Mouse (Mus musculus): ENCODE data around the gene Fam102b. TPM values are rescaled to one million over a fixed set of nuclear protein-coding genes. Genes with fewer than 3 reads are reported as not detected.
A peak's percentile ranks its signal among the peaks of the same experiment; 100 is the strongest.

Gene Fam102b
- polyA plus RNA-seq, 1 experiment from 2014 or later: 12.6 TPM

- WGBS: 85% methylated on average over 11 of the region's 11 CpGs
- no peaks in the 10 kb centered on the region for H3K27me3 ChIP-seq (replicated peaks; ENCODE audit: control insufficient read depth, insufficient read depth, low read length)
- H3K4me1 ChIP-seq (ENCODE audit: control insufficient read depth, insufficient read depth, low read depth, low read length): no peaks in the 10 kb centered on the region
Observed at GRCm38 (mm10) chr3:108997284-108997683, 30.1 kb downstream of the Fam102b start.

GRCm38 (mm10) chr3:108995379-108995778 lies 32.0 kb downstream of the Fam102b start:
- H3K27me3 ChIP-seq (replicated peaks; ENCODE audit: control insufficient read depth, insufficient read depth, low read length): no peaks in the 10 kb centered on the region
- WGBS: 86% methylated on average over 2 of the region's 2 CpGs
- H3K4me3 ChIP-seq (ENCODE audit: low read length): no peak overlapping the region
- no peak overlapping the region for H3K27ac ChIP-seq (ENCODE audit: low read depth, low read length)
- H3K36me3 ChIP-seq (ENCODE audit: control insufficient read depth, insufficient read depth, low read length): peaks cover 11% of the 10 kb centered on the region
- no peak overlapping the region for H3K9ac ChIP-seq (ENCODE audit: low read depth, low read length)
- H3K4me2 ChIP-seq (ENCODE audit: low read length): no peak overlapping the region
- H3K9me3 ChIP-seq (ENCODE audit: control insufficient read depth, low read length): no peaks in the 10 kb centered on the region
- ATAC-seq: no peak
- no peaks in the 10 kb centered on the region for H3K4me1 ChIP-seq (ENCODE audit: control insufficient read depth, insufficient read depth, low read depth, low read length)

More at GRCm38 (mm10) chr3:108997284-108997683, 30.1 kb downstream of the Fam102b start:
- no peak overlapping the region for H3K4me2 ChIP-seq (ENCODE audit: low read length)
- H3K36me3 ChIP-seq (ENCODE audit: control insufficient read depth, insufficient read depth, low read length): peaks cover 7% of the 10 kb centered on the region
- H3K27ac ChIP-seq (ENCODE audit: low read depth, low read length): no peak overlapping the region
- no peak for ATAC-seq
- H3K9ac ChIP-seq (ENCODE audit: low read depth, low read length): no peak overlapping the region
- H3K9me3 ChIP-seq (ENCODE audit: control insufficient read depth, low read length): no peaks in the 10 kb centered on the region
- no peak overlapping the region for H3K4me3 ChIP-seq (ENCODE audit: low read length)

DNA sequence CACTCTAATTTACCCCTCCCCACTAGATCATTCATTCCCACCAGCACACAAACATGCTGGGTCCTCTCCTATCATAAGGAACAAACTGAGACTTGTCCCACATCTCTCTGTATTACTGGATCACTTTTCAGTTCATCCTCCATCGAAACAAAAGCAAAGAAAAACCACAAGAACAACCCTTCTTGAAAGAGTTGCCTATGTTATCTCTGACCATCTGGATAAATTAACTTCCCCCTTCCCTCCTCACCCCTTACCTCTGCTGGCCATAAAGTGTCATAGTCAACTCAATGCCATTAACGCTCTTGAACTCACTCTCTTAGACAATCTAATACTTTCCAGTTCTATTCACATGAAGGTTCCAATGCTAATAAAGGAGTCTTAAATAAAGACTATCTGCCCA lies 32.9 kb downstream of the Fam102b start:
- no peak overlapping the region for H3K4me3 ChIP-seq (ENCODE audit: low read length)
- no peak for ATAC-seq
- H3K9me3 ChIP-seq (ENCODE audit: control insufficient read depth, low read length): no peaks in the 10 kb centered on the region
- no peak overlapping the region for H3K9ac ChIP-seq (ENCODE audit: low read depth, low read length)
- no peaks in the 10 kb centered on the region for H3K4me1 ChIP-seq (ENCODE audit: control insufficient read depth, insufficient read depth, low read depth, low read length)
- H3K27ac ChIP-seq (ENCODE audit: low read depth, low read length): no peak overlapping the region
- H3K27me3 ChIP-seq (replicated peaks; ENCODE audit: control insufficient read depth, insufficient read depth, low read length): no peaks in the 10 kb centered on the region
- no peak overlapping the region for H3K4me2 ChIP-seq (ENCODE audit: low read length)
- 97% methylated on average over 2 of the region's 2 CpGs for WGBS
- peaks cover 15% of the 10 kb centered on the region for H3K36me3 ChIP-seq (ENCODE audit: control insufficient read depth, insufficient read depth, low read length)

DNA sequence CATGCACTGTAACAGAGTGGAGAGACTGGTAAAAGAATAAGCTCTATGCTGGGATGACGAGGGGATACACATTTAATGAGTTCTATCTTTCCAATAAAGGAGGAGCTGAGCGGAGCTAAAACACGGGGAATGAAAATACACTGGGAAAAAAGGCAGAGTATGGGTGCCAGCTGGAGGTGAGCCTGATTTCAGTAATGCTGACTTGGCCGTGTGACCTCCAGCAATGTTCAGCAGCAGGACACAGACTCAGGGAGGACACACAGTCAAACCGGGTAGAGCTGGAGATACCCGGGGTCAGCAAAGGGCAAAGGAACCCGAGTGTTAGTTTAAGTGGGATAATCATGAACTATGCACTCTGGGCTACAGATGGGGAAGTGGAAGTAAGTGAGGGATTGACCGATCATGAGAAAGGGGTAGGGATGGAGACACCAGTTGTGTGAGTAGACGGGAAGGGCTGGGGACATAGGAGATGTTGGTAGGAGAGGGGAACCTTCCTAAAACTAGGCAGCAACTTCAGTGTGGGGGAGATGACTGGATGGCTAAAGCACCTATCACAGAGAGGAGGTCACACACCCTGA lies 37.3 kb downstream of the Fam102b start:
- Histone ChIP-seq H3K4me1 (ENCODE audit: control insufficient read depth, insufficient read depth, low read depth, low read length) (peaks cover 3% of the 10 kb centered on the region), H3K4me3 (ENCODE audit: low read length) (no peak overlapping the region), H3K9ac (ENCODE audit: low read depth, low read length) (no peak overlapping the region), H3K27me3 (replicated peaks; ENCODE audit: control insufficient read depth, insufficient read depth, low read length) (no peaks in the 10 kb centered on the region), H3K4me2 (ENCODE audit: low read length) (no peak overlapping the region), H3K9me3 (ENCODE audit: control insufficient read depth, low read length) (no peaks in the 10 kb centered on the region), H3K27ac (ENCODE audit: low read depth, low read length) (no peak overlapping the region), H3K36me3 (ENCODE audit: control insufficient read depth, insufficient read depth, low read length) (peaks cover 15% of the 10 kb centered on the region)
- no peak for ATAC-seq
- WGBS: 83% methylated on average over 9 of the region's 9 CpGs

DNA sequence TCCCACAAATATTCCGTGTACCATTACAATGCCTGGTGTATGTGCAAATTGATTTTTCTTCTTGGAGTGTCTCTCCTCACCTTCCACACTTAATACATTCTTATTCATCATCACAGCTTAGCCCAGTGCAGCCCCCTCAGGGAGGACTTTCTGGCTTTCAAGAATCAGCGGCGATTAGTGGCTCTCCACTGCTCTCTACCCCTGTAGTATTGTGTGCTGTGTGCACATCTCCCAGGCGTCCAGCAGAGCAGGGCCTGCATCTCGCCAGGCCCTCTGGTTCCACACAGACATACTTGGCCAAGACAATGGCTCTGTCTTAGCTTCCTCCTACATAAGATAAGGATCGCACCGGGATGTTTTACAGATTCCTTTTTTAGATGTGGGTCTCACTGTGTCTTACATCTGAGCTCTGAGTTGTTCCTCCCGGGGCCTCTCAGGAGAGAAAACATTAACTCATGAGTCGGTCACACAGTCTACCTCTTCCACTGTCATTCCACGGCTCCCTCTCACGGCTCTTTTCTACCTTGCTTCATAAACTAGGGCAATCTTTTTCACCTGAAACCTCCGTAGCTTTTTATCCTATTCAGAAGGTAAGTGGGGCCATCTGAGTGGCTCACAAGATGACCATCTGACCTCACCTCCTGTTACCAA lies 40.3 kb downstream of the Fam102b start:
- no peak overlapping the region for H3K9ac ChIP-seq (ENCODE audit: low read depth, low read length)
- ATAC-seq: peak; percentile 67
- peak overlapping the region; percentile 51 for H3K27ac ChIP-seq (ENCODE audit: low read depth, low read length)
- no peak overlapping the region for H3K4me2 ChIP-seq (ENCODE audit: low read length)
- no peak overlapping the region for H3K4me3 ChIP-seq (ENCODE audit: low read length)
- H3K9me3 ChIP-seq (ENCODE audit: control insufficient read depth, low read length): no peaks in the 10 kb centered on the region
- peaks cover 13% of the 10 kb centered on the region for H3K36me3 ChIP-seq (ENCODE audit: control insufficient read depth, insufficient read depth, low read length)
- no peaks in the 10 kb centered on the region for H3K27me3 ChIP-seq (replicated peaks; ENCODE audit: control insufficient read depth, insufficient read depth, low read length)
- peaks cover 3% of the 10 kb centered on the region for H3K4me1 ChIP-seq (ENCODE audit: control insufficient read depth, insufficient read depth, low read depth, low read length)
- 46% methylated on average over 12 of the region's 12 CpGs for WGBS

GRCm38 (mm10) chr3:108986534-108986933 lies 40.9 kb downstream of the Fam102b start:
- Histone ChIP-seq H3K9me3 (ENCODE audit: control insufficient read depth, low read length) (no peaks in the 10 kb centered on the region), H3K4me2 (ENCODE audit: low read length) (no peak overlapping the region), H3K4me1 (ENCODE audit: control insufficient read depth, insufficient read depth, low read depth, low read length) (peaks cover 3% of the 10 kb centered on the region), H3K9ac (ENCODE audit: low read depth, low read length) (no peak overlapping the region), H3K36me3 (ENCODE audit: control insufficient read depth, insufficient read depth, low read length) (peaks cover 13% of the 10 kb centered on the region), H3K27ac (ENCODE audit: low read depth, low read length) (peak overlapping the region; percentile 25; the same call in 1 of the 2 replicates), H3K4me3 (ENCODE audit: low read length) (no peak overlapping the region), H3K27me3 (replicated peaks; ENCODE audit: control insufficient read depth, insufficient read depth, low read length) (no peaks in the 10 kb centered on the region)
- 83% methylated on average over 1 of the region's 1 CpGs for WGBS
- ATAC-seq: peak; percentile 65; the same call in 1 of the 2 replicates

DNA sequence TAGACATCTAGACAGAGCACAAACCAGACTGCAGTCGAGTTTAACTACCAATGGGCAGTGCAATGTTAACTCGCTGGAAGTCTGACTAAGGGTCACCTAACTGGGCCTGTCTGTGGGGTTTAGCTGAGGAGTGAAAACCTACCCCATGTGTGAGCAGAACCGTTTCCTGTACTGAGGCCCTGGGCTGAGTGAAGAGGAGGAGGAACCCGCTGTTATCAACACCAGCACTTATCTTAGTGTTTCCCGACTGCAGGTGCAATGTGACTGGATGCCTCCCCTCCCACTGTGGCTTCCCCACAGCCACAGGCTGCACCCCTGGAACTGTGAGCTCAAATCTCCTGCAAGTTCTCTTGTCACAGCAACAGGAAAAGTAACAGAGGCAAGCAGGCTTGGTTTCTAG lies 43.4 kb downstream of the Fam102b start:
- ATAC-seq: no peak
- peaks cover 14% of the 10 kb centered on the region for H3K36me3 ChIP-seq (ENCODE audit: control insufficient read depth, insufficient read depth, low read length)

GRCm38 (mm10) chr3:108981946-108982345 lies 45.5 kb downstream of the Fam102b start:
- no peak overlapping the region for H3K27ac ChIP-seq (ENCODE audit: low read depth, low read length)
- no peak for ATAC-seq
- no peak overlapping the region for H3K9ac ChIP-seq (ENCODE audit: low read depth, low read length)
- no peak overlapping the region for H3K4me3 ChIP-seq (ENCODE audit: low read length)
- peaks cover 34% of the 10 kb centered on the region for H3K36me3 ChIP-seq (ENCODE audit: control insufficient read depth, insufficient read depth, low read length)
- H3K9me3 ChIP-seq (ENCODE audit: control insufficient read depth, low read length): 0 out of 2 replicates have a peak, but pooled peaks cover 2% of the 10 kb centered on the region
- no peaks in the 10 kb centered on the region for H3K27me3 ChIP-seq (replicated peaks; ENCODE audit: control insufficient read depth, insufficient read depth, low read length)
- 82% methylated on average over 6 of the region's 6 CpGs for WGBS
- no peak overlapping the region for H3K4me2 ChIP-seq (ENCODE audit: low read length)
- peaks cover 3% of the 10 kb centered on the region for H3K4me1 ChIP-seq (ENCODE audit: control insufficient read depth, insufficient read depth, low read depth, low read length)

More for the DNA sequence above, 43.4 kb downstream of the Fam102b start:
- Histone ChIP-seq H3K27me3 (replicated peaks; ENCODE audit: control insufficient read depth, insufficient read depth, low read length) (no peaks in the 10 kb centered on the region), H3K9me3 (ENCODE audit: control insufficient read depth, low read length) (no peaks in the 10 kb centered on the region), H3K4me1 (ENCODE audit: control insufficient read depth, insufficient read depth, low read depth, low read length) (peaks cover 3% of the 10 kb centered on the region), H3K4me2 (ENCODE audit: low read length) (no peak overlapping the region), H3K4me3 (ENCODE audit: low read length) (no peak overlapping the region), H3K9ac (ENCODE audit: low read depth, low read length) (no peak overlapping the region), H3K27ac (ENCODE audit: low read depth, low read length) (no peak overlapping the region)
- 92% methylated on average over 5 of the region's 5 CpGs for WGBS

GRCm38 (mm10) chr3:108977340-108978030 lies 49.9 kb downstream of the Fam102b start:
- H3K4me2 ChIP-seq (ENCODE audit: low read length): no peak overlapping the region
- H3K9ac ChIP-seq (ENCODE audit: low read depth, low read length): no peak overlapping the region
- H3K27me3 ChIP-seq (replicated peaks; ENCODE audit: control insufficient read depth, insufficient read depth, low read length): no peaks in the 10 kb centered on the region
- no peak overlapping the region for H3K4me3 ChIP-seq (ENCODE audit: low read length)
- ATAC-seq: no peak
- H3K27ac ChIP-seq (ENCODE audit: low read depth, low read length): no peak overlapping the region
- WGBS: 93% methylated on average over 13 of the region's 13 CpGs
- H3K4me1 ChIP-seq (ENCODE audit: control insufficient read depth, insufficient read depth, low read depth, low read length): no peaks in the 10 kb centered on the region
- H3K36me3 ChIP-seq (ENCODE audit: control insufficient read depth, insufficient read depth, low read length): peaks cover 36% of the 10 kb centered on the region
- 0 out of 2 replicates have a peak, but pooled peaks cover 2% of the 10 kb centered on the region for H3K9me3 ChIP-seq (ENCODE audit: control insufficient read depth, low read length)

Measured in hindbrain, embryonic 16.5 days (tissue).